11 mouse cellular contexts compared by ENCODE assay signal in genomic region chr1:90557140-90557539, GRCm38 (mm10). TPM values are rescaled to one million over a fixed set of nuclear protein-coding genes. Genes with fewer than 3 reads are reported as not detected.
DNase-seq lines count a peak whose midpoint lies in the region; TF ChIP-seq lines count a peak whose summit lies in the region.
"Had no signal": no experiment of that assay in that cellular context is flagged by ENCODE, and none has a peak within 500 bp of the region (broad histone marks: within the 10 kb centered on the region; RNA-seq: fewer than 3 reads in every experiment).

No protein-coding gene starts in this region.

- no peak overlapping the region for H3K4me3 ChIP-seq in left cerebral cortex, adult 2 months
- H3K4me3 ChIP-seq: embryonic facial prominence, embryonic 15.5 days; neural tube, embryonic 15.5 days had no signal

- no peak overlapping the region for H3K27ac ChIP-seq in left cerebral cortex, adult 2 months
- H3K27ac ChIP-seq: embryonic facial prominence, embryonic 15.5 days; neural tube, embryonic 15.5 days had no signal

- TF ChIP-seq CTCF in left cerebral cortex, adult 2 months (IDR thresholded peaks at IDR 0.05) = peak; percentile 55

- DNase-seq in cerebellum, postnatal 10 days = peak; percentile 20 to 54
- no peak for DNase-seq in cerebellum, postnatal 25 days
- DNase-seq in left cerebral cortex, adult 2 months (ENCODE audit: extremely low spot score in 1 of 2, low spot score in 2 of 2) = no peak
- no peak for DNase-seq in left cerebral cortex, adult 11 months (ENCODE audit: low spot score)
- peak; percentile 29 for DNase-seq in 3T3-L1 (ENCODE audit: low read depth, low spot score)
- peak; percentile 11 for DNase-seq in c-Kit-negative CD71-positive TER-119-positive erythroid progenitor cells, embryonic 14.5 days (ENCODE audit: low read depth, low spot score)
- no peak for DNase-seq in yolk sac, embryonic 10.5 days (ENCODE audit: low spot score)
- no peak for DNase-seq in frontal cortex, postnatal 25 days (ENCODE audit: low spot score in 2 of 2)
- DNase-seq: cerebellum, adult 18-20 months had no signal

- intact Hi-C loops in left cerebral cortex, adult 2 months (cut with DNase I) = no loop called here

RNA-seq across cellular contexts. Expression of gene Cops8, which starts 45.6 kb away (rescaled TPM):
- total RNA-seq in left cerebral cortex, adult 2 months (2021) = 100 to 1,000 TPM; 108 to 132 TPM

Comparison
In these comparisons a context has a peak if more than half of its experiments do, and no peak if none do; other contexts are left out.
1. DNase-seq: peak in cerebellum, postnatal 10 days (2 of 2), 3T3-L1 (single experiment) and c-Kit-negative CD71-positive TER-119-positive erythroid progenitor cells, embryonic 14.5 days (single experiment); none in cerebellum, postnatal 25 days (0 of 2), left cerebral cortex, adult 2 months (0 of 2), left cerebral cortex, adult 11 months (single experiment), yolk sac, embryonic 10.5 days (single experiment) and frontal cortex, postnatal 25 days (0 of 2).